Mouse (Mus musculus): Measurements from ENCODE around the gene Clba1. TPM values are rescaled to one million over a fixed set of nuclear protein-coding genes. Genes with fewer than 3 reads are reported as not detected.
A peak's percentile ranks its signal among the peaks of the same experiment; 100 is the strongest.

The Clba1 gene
- polyA plus RNA-seq, 1 experiment, result 9.6 TPM

DNA sequence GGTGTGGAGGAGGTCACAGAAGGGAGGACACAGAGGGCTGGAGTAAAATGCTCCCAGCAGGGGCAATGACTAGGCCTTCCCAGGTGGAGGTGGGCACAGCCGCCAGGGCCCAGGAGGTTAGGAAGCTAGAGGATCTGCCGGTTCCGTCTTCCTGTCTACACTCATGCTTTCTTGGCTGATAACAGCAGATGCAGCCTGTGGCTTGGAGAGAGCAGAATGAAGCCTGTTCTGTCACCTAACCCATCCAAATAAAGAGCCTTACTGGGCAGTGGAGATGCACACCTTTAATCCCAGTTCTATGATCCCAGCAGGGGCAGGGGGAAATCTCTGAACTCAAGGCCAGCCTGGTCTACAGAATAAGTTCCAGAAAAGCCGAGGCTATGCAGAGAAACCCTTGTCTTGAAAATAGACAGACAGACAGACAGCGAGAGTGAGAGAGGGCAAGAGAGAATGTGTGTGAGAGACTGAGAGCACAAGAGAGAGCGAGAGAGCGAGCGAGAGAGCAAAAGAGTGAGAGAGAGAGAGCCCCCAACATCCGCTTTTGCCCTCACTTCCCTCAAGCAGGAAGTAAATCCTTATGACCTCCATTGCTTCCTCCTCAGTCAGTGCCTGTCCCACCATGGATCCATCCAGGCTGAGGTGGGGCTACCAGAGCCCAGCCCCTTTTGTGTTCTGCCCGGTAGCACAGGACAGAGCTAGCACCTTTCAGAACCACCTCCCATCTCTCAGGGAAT lies 9.3 kb upstream of the Clba1 start:
- no peaks in the 10 kb centered on the region for H3K27me3 ChIP-seq (ENCODE audit: control insufficient read depth, insufficient read depth, insufficient read length)
- H3K36me3 ChIP-seq (ENCODE audit: control insufficient read depth, insufficient read depth), result no peaks in the 10 kb centered on the region
- no peak overlapping the region for H3K4me2 ChIP-seq (ENCODE audit: low read depth)
- TF ChIP-seq SRF (IDR thresholded peaks at IDR 0.05; ENCODE audit: control insufficient read depth, insufficient read length, low read depth) (no peak), E2F4 (IDR thresholded peaks at IDR 0.05; ENCODE audit: insufficient read depth) (no peak), USF1 (IDR thresholded peaks at IDR 0.05; ENCODE audit: low read depth) (no peak), TCF12 (IDR thresholded peaks at IDR 0.05; ENCODE audit: insufficient read depth, poor library complexity, severe bottlenecking) (no peak), CEBPB (IDR thresholded peaks at IDR 0.05; ENCODE audit: insufficient read depth, poor library complexity, severe bottlenecking) (no peak), POLR2A (IDR thresholded peaks at IDR 0.05; ENCODE audit: insufficient read length, low read depth) (no peak), TCF3 (IDR thresholded peaks at IDR 0.05; ENCODE audit: insufficient read length, low read depth) (no peak), MYOG (IDR thresholded peaks at IDR 0.05; ENCODE audit: control insufficient read depth in 1 of 3, insufficient read depth in 1 of 3, insufficient read length in 2 of 3, low read depth in 2 of 3) (no peak), MYOD1 (IDR thresholded peaks at IDR 0.05; ENCODE audit: control insufficient read depth in 1 of 3, insufficient read length in 2 of 3, low read depth in 2 of 3) (no peak), POLR2AphosphoS2 (IDR thresholded peaks at IDR 0.05; ENCODE audit: insufficient read length, low read depth) (no peak), MAX (IDR thresholded peaks at IDR 0.05; ENCODE audit: low read depth) (no peak), REST (IDR thresholded peaks at IDR 0.05; ENCODE audit: insufficient read depth, insufficient read length) (no peak)
- H3ac ChIP-seq (ENCODE audit: control insufficient read depth, insufficient read length), result no peak overlapping the region
- H3K79me2 ChIP-seq (ENCODE audit: control insufficient read depth, insufficient read depth), result peaks cover 7% of the 10 kb centered on the region
- H3K4me3 ChIP-seq, result no peak overlapping the region

DNA sequence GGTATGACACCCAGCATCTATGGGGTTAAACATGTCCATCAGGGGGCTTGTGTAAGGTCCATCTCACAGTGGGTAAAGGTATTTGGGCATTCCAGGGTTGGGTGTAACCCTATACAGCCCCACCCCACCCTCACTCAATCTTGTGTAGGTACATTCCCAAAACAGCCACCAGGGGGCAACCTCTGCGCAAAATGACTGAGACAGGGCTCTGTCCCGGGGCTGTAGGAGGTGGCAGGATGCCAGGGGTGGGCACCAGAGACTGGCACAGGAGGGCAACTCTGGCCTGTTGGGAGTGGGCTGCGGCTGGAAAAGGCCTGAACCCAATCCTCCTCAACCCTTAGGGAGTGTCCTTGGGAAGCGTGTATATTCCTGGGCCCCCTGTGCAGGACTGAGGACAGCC lies 8.3 kb upstream of the Clba1 start:
- TF ChIP-seq MYOG (IDR thresholded peaks at IDR 0.05; ENCODE audit: control insufficient read depth in 1 of 3, insufficient read depth in 1 of 3, insufficient read length in 2 of 3, low read depth in 2 of 3) (no peak), POLR2AphosphoS2 (IDR thresholded peaks at IDR 0.05; ENCODE audit: insufficient read length, low read depth) (no peak), POLR2A (IDR thresholded peaks at IDR 0.05; ENCODE audit: insufficient read length, low read depth) (no peak), USF1 (IDR thresholded peaks at IDR 0.05; ENCODE audit: low read depth) (no peak), SRF (IDR thresholded peaks at IDR 0.05; ENCODE audit: control insufficient read depth, insufficient read length, low read depth) (no peak), TCF12 (IDR thresholded peaks at IDR 0.05; ENCODE audit: insufficient read depth, poor library complexity, severe bottlenecking) (no peak), TCF3 (IDR thresholded peaks at IDR 0.05; ENCODE audit: insufficient read length, low read depth) (no peak), MYOD1 (IDR thresholded peaks at IDR 0.05; ENCODE audit: control insufficient read depth in 1 of 3, insufficient read length in 2 of 3, low read depth in 2 of 3) (no peak), MAX (IDR thresholded peaks at IDR 0.05; ENCODE audit: low read depth) (no peak)
- Histone ChIP-seq H3K4me2 (ENCODE audit: low read depth) (peak overlapping the region; percentile 44), H3K36me3 (ENCODE audit: control insufficient read depth, insufficient read depth) (no peaks in the 10 kb centered on the region), H3K4me3 (peak overlapping the region; percentile 31), H3K79me2 (ENCODE audit: control insufficient read depth, insufficient read depth) (peaks cover 6% of the 10 kb centered on the region), H3ac (ENCODE audit: control insufficient read depth, insufficient read length) (no peak overlapping the region), H3K27me3 (ENCODE audit: control insufficient read depth, insufficient read depth, insufficient read length) (no peaks in the 10 kb centered on the region)

DNA sequence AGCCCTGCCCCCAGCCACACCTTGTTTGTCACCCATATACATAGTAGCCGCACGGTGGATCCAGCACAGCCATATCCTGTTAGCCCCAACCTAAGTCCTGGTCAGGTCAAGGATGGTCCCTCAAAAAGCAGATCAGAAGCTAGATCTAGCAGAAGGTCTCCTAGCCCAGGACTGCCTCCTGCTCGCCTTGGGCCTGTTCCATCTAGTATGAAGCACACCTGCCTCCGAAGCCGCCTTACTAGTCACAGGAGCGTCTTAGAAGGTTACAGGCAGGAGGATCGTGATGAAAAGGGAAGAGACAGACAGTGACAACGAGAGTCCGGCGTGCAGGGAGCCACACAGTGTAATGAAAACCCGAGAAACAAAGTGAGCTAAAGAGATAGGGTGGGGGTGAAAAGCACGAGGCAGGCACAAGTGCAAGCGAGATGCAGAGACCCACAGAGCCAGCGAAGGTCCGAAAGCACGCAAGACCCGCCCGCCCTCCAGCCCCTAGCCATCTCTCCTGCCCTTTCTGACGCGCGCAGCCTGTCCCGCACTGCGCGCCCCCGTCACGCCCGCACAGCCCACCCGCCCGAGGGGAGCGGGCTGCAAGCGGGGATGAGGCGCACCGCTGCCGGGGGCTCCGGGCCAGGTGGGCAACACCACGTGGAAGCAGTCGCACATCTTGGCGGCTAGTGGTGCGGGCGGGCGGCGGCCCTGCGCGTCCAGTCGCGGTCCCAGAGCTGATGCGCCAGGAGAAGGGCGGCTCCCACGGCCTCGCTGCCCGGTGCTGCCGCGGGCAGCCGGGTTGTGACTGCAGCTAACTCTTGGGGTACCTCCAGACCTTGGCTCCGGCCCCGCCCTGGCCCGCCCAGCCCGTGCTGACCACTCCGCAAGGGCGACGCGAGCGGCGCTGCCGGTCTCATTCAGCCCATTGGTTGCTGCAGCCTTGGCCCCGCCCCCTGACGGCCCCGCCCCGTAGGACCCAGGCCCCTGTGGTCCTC lies 6.6 kb upstream of the Clba1 start, which contains the start of gene Ahnak2:
Gene Ahnak2, minus strand, starts transcription at position 794 of the 983 bp plus-strand sequence.
- Histone ChIP-seq H3K27me3 (ENCODE audit: control insufficient read depth, insufficient read depth, insufficient read length) (no peaks in the 10 kb centered on the region), H3ac (ENCODE audit: control insufficient read depth, insufficient read length) (peak within 1 kb of the TSS; percentile 1), H3K4me2 (ENCODE audit: low read depth) (peak within 1 kb of the TSS; percentile 94), H3K4me3 (peak within 1 kb of the TSS; percentile 31), H3K36me3 (ENCODE audit: control insufficient read depth, insufficient read depth) (no peaks in the 10 kb centered on the region), H3K79me2 (ENCODE audit: control insufficient read depth, insufficient read depth) (peaks cover 6% of the 10 kb centered on the region)
- no peak for TF ChIP-seq TCF3 (IDR thresholded peaks at IDR 0.05; ENCODE audit: insufficient read length, low read depth)
- TF ChIP-seq MYOD1 (IDR thresholded peaks at IDR 0.05; ENCODE audit: control insufficient read depth in 1 of 3, insufficient read length in 2 of 3, low read depth in 2 of 3), result peak in 1 of 3 experiments; percentile 25
- TF ChIP-seq SRF (IDR thresholded peaks at IDR 0.05; ENCODE audit: control insufficient read depth, insufficient read length, low read depth), result no peak
- TF ChIP-seq TCF12 (IDR thresholded peaks at IDR 0.05; ENCODE audit: insufficient read depth, poor library complexity, severe bottlenecking), result no peak
- TF ChIP-seq MAX (IDR thresholded peaks at IDR 0.05; ENCODE audit: low read depth), result no peak
- TF ChIP-seq REST (IDR thresholded peaks at IDR 0.05; ENCODE audit: insufficient read depth, insufficient read length), result no peak
- TF ChIP-seq CEBPB (IDR thresholded peaks at IDR 0.05; ENCODE audit: insufficient read depth, poor library complexity, severe bottlenecking), result no peak
- peak; percentile 98 for TF ChIP-seq POLR2A (IDR thresholded peaks at IDR 0.05; ENCODE audit: insufficient read length, low read depth)
- no peak for TF ChIP-seq USF1 (IDR thresholded peaks at IDR 0.05; ENCODE audit: low read depth)
- TF ChIP-seq POLR2AphosphoS2 (IDR thresholded peaks at IDR 0.05; ENCODE audit: insufficient read length, low read depth), result peak; percentile 91
- TF ChIP-seq E2F4 (IDR thresholded peaks at IDR 0.05; ENCODE audit: insufficient read depth), result no peak
- TF ChIP-seq MYOG (IDR thresholded peaks at IDR 0.05; ENCODE audit: control insufficient read depth in 1 of 3, insufficient read depth in 1 of 3, insufficient read length in 2 of 3, low read depth in 2 of 3), result no peak

DNA sequence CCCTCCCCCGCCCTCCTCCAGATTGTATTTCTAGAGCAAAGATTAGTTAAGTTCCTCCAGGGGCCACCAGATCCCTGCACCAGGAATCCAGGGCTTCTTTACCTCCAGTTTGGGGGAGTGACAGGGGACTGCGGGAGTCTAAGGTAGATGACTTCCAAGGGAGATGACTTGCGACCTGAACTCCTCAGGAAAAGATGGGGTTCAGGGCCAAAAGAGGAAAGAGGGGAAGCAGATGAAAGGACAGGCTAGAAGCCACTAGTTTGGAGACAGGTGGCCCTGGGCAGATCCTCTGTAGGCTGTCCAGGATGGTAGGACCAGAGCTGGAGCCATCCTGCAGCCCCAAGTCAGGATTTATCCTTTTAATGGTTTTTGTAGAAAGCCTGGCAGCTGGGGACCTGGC lies 5.8 kb upstream of the Clba1 start:
- H3K36me3 ChIP-seq (ENCODE audit: control insufficient read depth, insufficient read depth), result no peaks in the 10 kb centered on the region
- no peak overlapping the region for H3ac ChIP-seq (ENCODE audit: control insufficient read depth, insufficient read length)
- peak overlapping the region; percentile 31 for H3K4me3 ChIP-seq
- no peaks in the 10 kb centered on the region for H3K27me3 ChIP-seq (ENCODE audit: control insufficient read depth, insufficient read depth, insufficient read length)
- H3K4me2 ChIP-seq (ENCODE audit: low read depth), result no peak overlapping the region
- H3K79me2 ChIP-seq (ENCODE audit: control insufficient read depth, insufficient read depth), result peaks cover 6% of the 10 kb centered on the region
- TF ChIP-seq TCF3 (IDR thresholded peaks at IDR 0.05; ENCODE audit: insufficient read length, low read depth) (no peak), CEBPB (IDR thresholded peaks at IDR 0.05; ENCODE audit: insufficient read depth, poor library complexity, severe bottlenecking) (no peak), POLR2AphosphoS2 (IDR thresholded peaks at IDR 0.05; ENCODE audit: insufficient read length, low read depth) (no peak), TCF12 (IDR thresholded peaks at IDR 0.05; ENCODE audit: insufficient read depth, poor library complexity, severe bottlenecking) (no peak), REST (IDR thresholded peaks at IDR 0.05; ENCODE audit: insufficient read depth, insufficient read length) (no peak), USF1 (IDR thresholded peaks at IDR 0.05; ENCODE audit: low read depth) (no peak), POLR2A (IDR thresholded peaks at IDR 0.05; ENCODE audit: insufficient read length, low read depth) (no peak), MYOG (IDR thresholded peaks at IDR 0.05; ENCODE audit: control insufficient read depth in 1 of 3, insufficient read depth in 1 of 3, insufficient read length in 2 of 3, low read depth in 2 of 3) (no peak), MAX (IDR thresholded peaks at IDR 0.05; ENCODE audit: low read depth) (no peak)

Measured in myocyte (in vitro differentiated cells).